Mouse (Mus musculus) heart, adult 2 months (tissue): ENCODE data around the gene Nags.

Experiments used
- CTCF ChIP-seq: fragments of 200-600 bp; IDR thresholded peaks from 2 replicates; pipeline ENCODE4 v1.8.1; 2022; ENCODE audit warnings: antibody characterized with exemption, mild to moderate bottlenecking, moderate library complexity
- EP300 ChIP-seq: fragments of 200-500 bp; IDR thresholded peaks from 2 replicates; pipeline ENCODE4 v1.6.1; 2011; ENCODE audit warnings: low read depth, low read length, control low read depth; ENCODE audit not compliant: insufficient read depth

GRCm38 (mm10) chr11:102186235-102186634 lies 40.9 kb downstream of the Nags start:
- TF ChIP-seq CTCF, result no peak
- TF ChIP-seq EP300, result no peak
